Comparison of ENCODE assay signal across 26 mouse cellular contexts in genomic region chr12:4340325-4340924, GRCm38 (mm10).
"Had no signal": no experiment of that assay in that cellular context is flagged by ENCODE, and none has a peak within 500 bp of the region (broad histone marks: within the 10 kb centered on the region; RNA-seq: fewer than 3 reads in every experiment).

No protein-coding gene starts in this region.

- DNase-seq: gastrocnemius, adult 2 months; gastrocnemius, postnatal 10 days; gastrocnemius, postnatal 25 days; heart, adult 18-20 months; heart, postnatal 10 days; heart, postnatal 4 days; kidney, adult 11 months; kidney, adult 2 months; kidney, adult 9 months; kidney, postnatal 14 days; kidney, postnatal 36 days; layer of hippocampus, adult 9-11 months; liver; liver, embryonic 13.5 days had no signal

- H3K4me1 ChIP-seq: heart, embryonic 10.5 days; heart, embryonic 12.5 days; hindbrain, embryonic 10.5 days; kidney, embryonic 15.5 days; liver, embryonic 13.5 days; liver, embryonic 15.5 days had no signal

- H3K4me3 ChIP-seq: gastrocnemius, adult 2 months; heart, embryonic 10.5 days; heart, embryonic 12.5 days; hindbrain, embryonic 10.5 days; hindbrain, embryonic 12.5 days; kidney, embryonic 15.5 days; left cerebral cortex, adult 2 months; liver, embryonic 13.5 days; liver, embryonic 15.5 days had no signal

- H3K27ac ChIP-seq: gastrocnemius, adult 2 months; heart, embryonic 10.5 days; hindbrain, embryonic 10.5 days; hindbrain, embryonic 12.5 days; hindbrain, embryonic 14.5 days; kidney, embryonic 15.5 days; kidney, postnatal 0 days; left cerebral cortex, adult 2 months; liver, embryonic 13.5 days; liver, embryonic 15.5 days had no signal

- ATAC-seq: hindbrain, embryonic 16.5 days; intestine, embryonic 16.5 days had no signal

- H3K27me3 ChIP-seq: heart, embryonic 12.5 days; hindbrain, embryonic 12.5 days; kidney, embryonic 15.5 days; liver, embryonic 13.5 days; liver, embryonic 15.5 days had no signal

- H3K9ac ChIP-seq: heart, embryonic 12.5 days; hindbrain, embryonic 12.5 days; hindbrain, embryonic 14.5 days; kidney, embryonic 15.5 days; liver, embryonic 13.5 days; liver, embryonic 15.5 days had no signal

- H3K4me2 ChIP-seq: heart, embryonic 12.5 days; hindbrain, embryonic 12.5 days; hindbrain, embryonic 14.5 days; kidney, embryonic 15.5 days; liver, embryonic 11.5 days; liver, embryonic 13.5 days; liver, embryonic 15.5 days had no signal

- H3K36me3 ChIP-seq: heart, embryonic 10.5 days; hindbrain, embryonic 10.5 days; hindbrain, embryonic 12.5 days; liver, embryonic 13.5 days; liver, embryonic 15.5 days had no signal

- H3K9me3 ChIP-seq: heart, embryonic 10.5 days; heart, embryonic 12.5 days; hindbrain, embryonic 10.5 days; hindbrain, embryonic 12.5 days; kidney, embryonic 15.5 days; liver, embryonic 13.5 days; liver, embryonic 15.5 days had no signal
